Mouse (Mus musculus): Measurements from ENCODE around the gene Sipa1. TPM values are rescaled to one million over a fixed set of nuclear protein-coding genes. Genes with fewer than 3 reads are reported as not detected.
"Not testable (repeated sequence)": the region's sequence is repeated elsewhere in the genome, so short reads cannot be mapped to it uniquely, and the experiment has no call there.

The Sipa1 gene
- total RNA-seq (2021), result 10 to 100 TPM; 40.2 to 42.2 TPM

GRCm38 (mm10) chr19:5662981-5663913 lies at the start of gene Sipa1:
TSS of gene Sipa1 (minus strand) at chr19:5663707.
- peak; percentile 96 for DNase-seq

- no peak for DNase-seq
Observed at GRCm38 (mm10) chr19:5713255-5713654, 49.7 kb upstream of the Sipa1 start.

- no peak for DNase-seq
Observed at GRCm38 (mm10) chr19:5711907-5712460, 48.5 kb upstream of the Sipa1 start.

- peak; percentile 77 for DNase-seq
Observed at GRCm38 (mm10) chr19:5711218-5711617, 47.7 kb upstream of the Sipa1 start.

GRCm38 (mm10) chr19:5710581-5710980 lies 47.1 kb upstream of the Sipa1 start:
- no peak for DNase-seq

- DNase-seq, result no peak
Observed at GRCm38 (mm10) chr19:5710068-5710467, 46.6 kb upstream of the Sipa1 start.

- peak; percentile 68 for DNase-seq
Observed at GRCm38 (mm10) chr19:5704801-5705571, 41.5 kb upstream of the Sipa1 start.

GRCm38 (mm10) chr19:5704163-5704800 lies 40.8 kb upstream of the Sipa1 start, which contains the start of gene Kcnk7:
TSS of gene Kcnk7 (plus strand) at chr19:5704367.
- DNase-seq, result no peak

- DNase-seq, result no peak
Observed at GRCm38 (mm10) chr19:5695849-5696462, 32.4 kb upstream of the Sipa1 start.

GRCm38 (mm10) chr19:5693801-5694200 lies 30.3 kb upstream of the Sipa1 start:
- no peak for DNase-seq

- DNase-seq, result no peak
Observed at GRCm38 (mm10) chr19:5692913-5693396, 29.4 kb upstream of the Sipa1 start.

GRCm38 (mm10) chr19:5692086-5692912 lies 28.8 kb upstream of the Sipa1 start:
- peak; percentile 80 for DNase-seq

- no peak for DNase-seq
Observed at GRCm38 (mm10) chr19:5691601-5692000, 28.1 kb upstream of the Sipa1 start.

- no peak for DNase-seq
Observed at GRCm38 (mm10) chr19:5690343-5690735, 26.8 kb upstream of the Sipa1 start.

- peak; percentile 89 for DNase-seq
Observed at GRCm38 (mm10) chr19:5689565-5690342, 26.2 kb upstream of the Sipa1 start.

GRCm38 (mm10) chr19:5689088-5689428 lies 25.6 kb upstream of the Sipa1 start:
- no peak for DNase-seq

GRCm38 (mm10) chr19:5688200-5689087 lies 24.9 kb upstream of the Sipa1 start, which contains the start of the genes Map3k11 and Pcnx3:
TSS of gene Map3k11 (plus strand) at chr19:5688742.
TSS of gene Pcnx3 (minus strand) at chr19:5688908.
- DNase-seq, result peak; percentile 97

- no peak for DNase-seq
Observed at GRCm38 (mm10) chr19:5687738-5688137, 24.2 kb upstream of the Sipa1 start.

- DNase-seq, result not testable (repeated sequence)
Observed at GRCm38 (mm10) chr19:5686954-5687353, 23.4 kb upstream of the Sipa1 start.

All from heart, postnatal 4 days (tissue).